Mouse (Mus musculus): Measurements from ENCODE around the gene Eml4. TPM values are rescaled to one million over a fixed set of nuclear protein-coding genes. Genes with fewer than 3 reads are reported as not detected.
A peak's percentile ranks its signal among the peaks of the same experiment; 100 is the strongest.

The Eml4 gene
- polyA plus RNA-seq, 1 experiment from 2014 or later: 70.8 TPM

- no peak overlapping the region for H3K4me2 ChIP-seq
- H3K4me1 ChIP-seq (replicated peaks): peaks cover 15% of the 10 kb centered on the region
- ATAC-seq (ENCODE audit: insufficient number of reproducible peaks, insufficient read depth, low FRiP score, low TSS enrichment, low read depth): no peak
- H3K4me3 ChIP-seq (replicated peaks): no peak overlapping the region
- H3K9ac ChIP-seq (replicated peaks): no peak overlapping the region
- H3K27ac ChIP-seq: no peak overlapping the region
- 87% methylated on average over 9 of the region's 9 CpGs for WGBS
- H3K36me3 ChIP-seq: no peaks in the 10 kb centered on the region
- no peaks in the 10 kb centered on the region for H3K9me3 ChIP-seq
- H3K27me3 ChIP-seq: no peaks in the 10 kb centered on the region
Measured at GRCm38 (mm10) chr17:83348056-83348822, 2.5 kb upstream of the Eml4 start.

- peak overlapping the region; percentile 95 for H3K9ac ChIP-seq (replicated peaks)
- no peaks in the 10 kb centered on the region for H3K9me3 ChIP-seq
- H3K4me3 ChIP-seq (replicated peaks): peak overlapping the region; percentile 98
- no peaks in the 10 kb centered on the region for H3K36me3 ChIP-seq
- peaks cover 28% of the 10 kb centered on the region for H3K4me1 ChIP-seq (replicated peaks)
- peak; percentile 53 for ATAC-seq (ENCODE audit: insufficient number of reproducible peaks, insufficient read depth, low FRiP score, low TSS enrichment, low read depth)
- peak overlapping the region; percentile 83 for H3K4me2 ChIP-seq
- H3K27ac ChIP-seq: peak overlapping the region; percentile 94
- H3K27me3 ChIP-seq: no peaks in the 10 kb centered on the region
- WGBS: under 1% methylated on average over 45 of the region's 57 CpGs
Measured at GRCm38 (mm10) chr17:83351119-83351531, 394 bp downstream of the Eml4 start.

- ATAC-seq (ENCODE audit: insufficient number of reproducible peaks, insufficient read depth, low FRiP score, low TSS enrichment, low read depth): no peak
- H3K9me3 ChIP-seq: no peaks in the 10 kb centered on the region
Measured at GRCm38 (mm10) chr17:83351601-83352413, 1.1 kb downstream of the Eml4 start.

GRCm38 (mm10) chr17:83352456-83352855 is 1.7 kb downstream of the Eml4 start:
- no peaks in the 10 kb centered on the region for H3K9me3 ChIP-seq
- H3K27me3 ChIP-seq: no peaks in the 10 kb centered on the region
- peak overlapping the region; percentile 76; the same call in 1 of the 2 replicates for H3K27ac ChIP-seq
- H3K4me3 ChIP-seq (replicated peaks): peak overlapping the region; percentile 98
- no peaks in the 10 kb centered on the region for H3K36me3 ChIP-seq
- 0 out of 2 replicates have a peak overlapping the region, but pooled peaks have one; percentile 31 for H3K9ac ChIP-seq (replicated peaks)
- no peak for ATAC-seq (ENCODE audit: insufficient number of reproducible peaks, insufficient read depth, low FRiP score, low TSS enrichment, low read depth)
- H3K4me1 ChIP-seq (replicated peaks): peaks cover 28% of the 10 kb centered on the region
- 0% methylated on average over 2 of the region's 2 CpGs for WGBS
- H3K4me2 ChIP-seq: peak overlapping the region; percentile 83

More at GRCm38 (mm10) chr17:83351601-83352413, 1.1 kb downstream of the Eml4 start:
- Histone ChIP-seq H3K9ac (replicated peaks) (peak overlapping the region; percentile 95), H3K36me3 (no peaks in the 10 kb centered on the region), H3K4me1 (replicated peaks) (peaks cover 28% of the 10 kb centered on the region), H3K27ac (peak overlapping the region; percentile 94), H3K4me2 (peak overlapping the region; percentile 83), H3K4me3 (replicated peaks) (peak overlapping the region; percentile 98), H3K27me3 (no peaks in the 10 kb centered on the region)
- WGBS: 4% methylated on average over 13 of the region's 13 CpGs

- Histone ChIP-seq H3K27ac (peak overlapping the region; percentile 76), H3K9ac (replicated peaks) (0 out of 2 replicates have a peak overlapping the region, but pooled peaks have one; percentile 31), H3K27me3 (no peaks in the 10 kb centered on the region), H3K4me1 (replicated peaks) (peaks cover 28% of the 10 kb centered on the region), H3K36me3 (no peaks in the 10 kb centered on the region), H3K9me3 (no peaks in the 10 kb centered on the region), H3K4me2 (peak overlapping the region; percentile 83), H3K4me3 (replicated peaks) (peak overlapping the region; percentile 98)
- no peak for ATAC-seq (ENCODE audit: insufficient number of reproducible peaks, insufficient read depth, low FRiP score, low TSS enrichment, low read depth)
- 6% methylated on average over 5 of the region's 5 CpGs for WGBS
Measured at GRCm38 (mm10) chr17:83353011-83353410, 2.3 kb downstream of the Eml4 start.

- ATAC-seq (ENCODE audit: insufficient number of reproducible peaks, insufficient read depth, low FRiP score, low TSS enrichment, low read depth): no peak
- H3K36me3 ChIP-seq: no peaks in the 10 kb centered on the region
- peaks cover 28% of the 10 kb centered on the region for H3K4me1 ChIP-seq (replicated peaks)
- H3K27me3 ChIP-seq: no peaks in the 10 kb centered on the region
- H3K9ac ChIP-seq (replicated peaks): no peak overlapping the region
- H3K4me2 ChIP-seq: peak overlapping the region; percentile 83
- no peaks in the 10 kb centered on the region for H3K9me3 ChIP-seq
- peak overlapping the region; percentile 98 for H3K4me3 ChIP-seq (replicated peaks)
- WGBS: 17% methylated on average over 4 of the region's 4 CpGs
- H3K27ac ChIP-seq: no peak overlapping the region
Measured at GRCm38 (mm10) chr17:83353460-83353859, 2.7 kb downstream of the Eml4 start.

- Histone ChIP-seq H3K4me2 (no peak overlapping the region), H3K4me3 (replicated peaks) (no peak overlapping the region), H3K27me3 (no peaks in the 10 kb centered on the region), H3K9me3 (no peaks in the 10 kb centered on the region), H3K36me3 (no peaks in the 10 kb centered on the region), H3K4me1 (replicated peaks) (peaks cover 28% of the 10 kb centered on the region), H3K9ac (replicated peaks) (no peak overlapping the region), H3K27ac (no peak overlapping the region)
- 86% methylated on average over 2 of the region's 2 CpGs for WGBS
- no peak for ATAC-seq (ENCODE audit: insufficient number of reproducible peaks, insufficient read depth, low FRiP score, low TSS enrichment, low read depth)
Measured at GRCm38 (mm10) chr17:83355481-83355880, 4.8 kb downstream of the Eml4 start.

GRCm38 (mm10) chr17:83359934-83360333 is 9.2 kb downstream of the Eml4 start:
- no peak for ATAC-seq (ENCODE audit: insufficient number of reproducible peaks, insufficient read depth, low FRiP score, low TSS enrichment, low read depth)
- no peak overlapping the region for H3K9ac ChIP-seq (replicated peaks)
- 87% methylated on average over 4 of the region's 4 CpGs for WGBS

GRCm38 (mm10) chr17:83360796-83361566 is 10.2 kb downstream of the Eml4 start:
- ATAC-seq (ENCODE audit: insufficient number of reproducible peaks, insufficient read depth, low FRiP score, low TSS enrichment, low read depth): no peak
- Histone ChIP-seq H3K9me3 (no peaks in the 10 kb centered on the region), H3K9ac (replicated peaks) (no peak overlapping the region), H3K27ac (no peak overlapping the region), H3K36me3 (no peaks in the 10 kb centered on the region), H3K4me3 (replicated peaks) (no peak overlapping the region), H3K27me3 (no peaks in the 10 kb centered on the region), H3K4me2 (no peak overlapping the region), H3K4me1 (replicated peaks) (peaks cover 23% of the 10 kb centered on the region)
- WGBS: 83% methylated on average over 13 of the region's 13 CpGs

More at GRCm38 (mm10) chr17:83359934-83360333, 9.2 kb downstream of the Eml4 start:
- Histone ChIP-seq H3K4me2 (no peak overlapping the region), H3K4me1 (replicated peaks) (peaks cover 13% of the 10 kb centered on the region), H3K27ac (no peak overlapping the region), H3K36me3 (no peaks in the 10 kb centered on the region), H3K4me3 (replicated peaks) (no peak overlapping the region), H3K9me3 (no peaks in the 10 kb centered on the region), H3K27me3 (no peaks in the 10 kb centered on the region)

- Histone ChIP-seq H3K4me2 (no peak overlapping the region), H3K36me3 (no peaks in the 10 kb centered on the region), H3K27me3 (no peaks in the 10 kb centered on the region), H3K9me3 (no peaks in the 10 kb centered on the region), H3K27ac (no peak overlapping the region), H3K4me1 (replicated peaks) (peaks cover 29% of the 10 kb centered on the region), H3K4me3 (replicated peaks) (no peak overlapping the region), H3K9ac (replicated peaks) (no peak overlapping the region)
- WGBS: 74% methylated on average over 3 of the region's 3 CpGs
- no peak for ATAC-seq (ENCODE audit: insufficient number of reproducible peaks, insufficient read depth, low FRiP score, low TSS enrichment, low read depth)
Measured at GRCm38 (mm10) chr17:83363081-83363480, 12.3 kb downstream of the Eml4 start.

GRCm38 (mm10) chr17:83364296-83364695 is 13.6 kb downstream of the Eml4 start:
- ATAC-seq (ENCODE audit: insufficient number of reproducible peaks, insufficient read depth, low FRiP score, low TSS enrichment, low read depth): no peak
- Histone ChIP-seq H3K27ac (no peak overlapping the region), H3K27me3 (no peaks in the 10 kb centered on the region), H3K4me1 (replicated peaks) (peaks cover 29% of the 10 kb centered on the region), H3K36me3 (no peaks in the 10 kb centered on the region), H3K9me3 (no peaks in the 10 kb centered on the region), H3K4me2 (no peak overlapping the region), H3K4me3 (replicated peaks) (no peak overlapping the region), H3K9ac (replicated peaks) (no peak overlapping the region)
- 79% methylated on average over 5 of the region's 5 CpGs for WGBS
